Mouse (Mus musculus): ENCODE results near the gene Gimap3. TPM values are rescaled to one million over a fixed set of nuclear protein-coding genes. Genes with fewer than 3 reads are reported as not detected.
A peak's percentile ranks its signal among the peaks of the same experiment; 100 is the strongest.

Gimap3 gene
- total RNA-seq, 2 experiments from 2014 or later = 0.45 to 0.72 TPM

- peak in 1 of 2 experiments; percentile 10 for DNase-seq
- intact Hi-C loops (cut with DNase I) = no loop called here
These were observed 25.2 kb downstream of the Gimap3 start for GRCm38 (mm10) chr6:48745490-48745889.

DNA sequence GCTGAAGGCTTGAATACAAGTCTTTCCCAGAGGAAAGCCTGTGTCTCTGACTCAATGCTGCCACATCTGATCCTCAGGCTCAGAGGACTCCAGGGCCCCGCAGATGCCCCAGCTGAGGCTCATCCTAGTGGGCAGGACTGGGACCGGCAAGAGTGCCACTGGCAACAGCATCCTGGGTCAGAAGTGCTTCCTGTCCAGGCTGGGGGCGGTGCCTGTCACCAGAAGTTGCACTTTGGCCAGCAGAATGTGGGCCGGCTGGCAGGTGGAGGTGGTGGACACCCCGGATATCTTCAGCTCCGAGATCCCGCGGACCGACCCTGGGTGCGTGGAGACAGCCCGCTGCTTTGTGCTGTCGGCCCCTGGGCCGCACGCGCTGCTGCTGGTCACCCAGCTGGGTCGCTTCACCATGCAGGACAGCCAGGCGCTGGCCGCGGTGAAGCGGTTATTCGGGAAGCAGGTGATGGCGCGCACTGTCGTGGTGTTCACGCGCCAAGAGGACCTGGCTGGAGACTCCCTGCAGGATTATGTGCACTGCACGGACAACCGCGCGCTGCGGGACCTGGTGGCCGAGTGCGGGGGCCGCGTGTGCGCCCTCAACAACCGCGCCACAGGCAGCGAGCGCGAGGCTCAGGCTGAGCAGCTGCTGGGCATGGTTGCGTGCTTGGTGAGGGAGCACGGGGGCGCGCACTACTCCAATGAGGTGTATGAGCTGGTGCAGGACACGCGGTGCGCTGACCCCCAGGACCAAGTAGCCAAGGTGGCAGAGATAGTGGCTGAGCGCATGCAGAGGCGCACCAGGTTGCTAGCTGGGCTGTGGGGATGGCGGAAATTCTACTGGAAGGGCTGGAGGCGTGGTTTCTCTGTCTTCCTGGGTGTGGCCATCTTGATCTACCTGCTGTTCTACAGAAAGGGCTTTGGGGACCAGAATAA is 28.0 kb downstream of the Gimap3 start:
- peak in 1 of 2 experiments; percentile 10 for DNase-seq
- intact Hi-C loops (cut with DNase I) = no loop called here

DNA sequence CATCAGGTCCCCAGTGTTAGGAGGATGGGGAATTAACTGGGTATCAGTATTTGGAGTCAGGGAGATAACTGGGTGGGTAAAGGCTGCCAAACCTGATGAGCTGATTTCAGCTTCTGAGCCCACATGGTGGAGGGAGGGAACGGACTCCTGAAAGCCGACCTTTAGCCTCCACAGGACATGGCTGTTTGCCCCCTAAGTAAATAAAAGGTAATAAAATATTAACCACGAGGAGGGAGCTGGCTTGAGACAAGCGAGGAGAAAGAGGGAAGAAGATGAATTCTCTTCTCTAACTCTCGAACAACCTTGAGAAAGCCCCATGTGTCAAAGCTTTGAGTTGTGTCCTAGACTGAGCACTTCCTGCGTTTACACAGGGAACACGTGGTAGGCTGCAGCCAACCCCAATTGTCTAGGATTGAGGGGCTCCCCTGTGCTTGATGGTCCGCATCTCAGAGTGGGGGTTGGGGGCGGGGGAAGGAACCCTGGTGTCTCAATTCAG is 28.9 kb downstream of the Gimap3 start:
- intact Hi-C loops (cut with DNase I) = no loop called here
- no peak for DNase-seq

GRCm38 (mm10) chr6:48741273-48741672 is 29.4 kb downstream of the Gimap3 start:
- intact Hi-C loops (cut with DNase I) = no loop called here
- DNase-seq = no peak

DNA sequence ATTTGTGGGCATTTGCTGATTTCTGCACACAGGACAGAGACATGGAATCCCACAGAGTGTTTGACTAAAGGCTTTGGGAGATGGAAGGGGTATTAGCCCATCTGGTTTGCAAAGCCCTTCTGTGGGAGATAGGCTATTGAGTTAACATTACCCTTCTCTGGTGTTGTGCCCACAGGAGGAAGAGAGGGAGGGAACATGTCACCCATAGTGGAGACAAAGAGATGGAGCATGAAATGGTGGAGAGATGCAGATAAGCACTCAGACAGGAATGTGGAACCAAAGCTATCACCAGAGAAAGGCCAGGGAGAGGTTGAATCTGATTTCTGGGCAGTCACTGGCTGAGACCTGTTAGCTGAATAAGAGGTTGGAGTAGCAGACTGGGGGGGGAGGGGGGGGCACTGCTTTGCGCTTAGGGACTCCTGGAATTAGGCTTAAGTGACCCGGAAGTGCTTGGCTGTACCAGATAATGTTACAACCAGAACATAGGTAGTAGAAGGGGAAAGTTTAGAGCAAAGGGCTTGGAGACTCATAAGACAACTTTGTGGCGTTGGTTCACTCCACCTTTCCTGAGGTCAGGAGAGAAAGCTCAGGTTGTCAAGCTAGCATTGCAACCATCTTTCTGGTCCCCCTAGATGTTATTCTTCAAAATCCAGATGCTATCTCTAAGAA is 30.0 kb downstream of the Gimap3 start:
- no peak for DNase-seq
- intact Hi-C loops (cut with DNase I) = no loop called here

- no peak for DNase-seq
These were observed 30.9 kb downstream of the Gimap3 start for GRCm38 (mm10) chr6:48739780-48740055.

DNA sequence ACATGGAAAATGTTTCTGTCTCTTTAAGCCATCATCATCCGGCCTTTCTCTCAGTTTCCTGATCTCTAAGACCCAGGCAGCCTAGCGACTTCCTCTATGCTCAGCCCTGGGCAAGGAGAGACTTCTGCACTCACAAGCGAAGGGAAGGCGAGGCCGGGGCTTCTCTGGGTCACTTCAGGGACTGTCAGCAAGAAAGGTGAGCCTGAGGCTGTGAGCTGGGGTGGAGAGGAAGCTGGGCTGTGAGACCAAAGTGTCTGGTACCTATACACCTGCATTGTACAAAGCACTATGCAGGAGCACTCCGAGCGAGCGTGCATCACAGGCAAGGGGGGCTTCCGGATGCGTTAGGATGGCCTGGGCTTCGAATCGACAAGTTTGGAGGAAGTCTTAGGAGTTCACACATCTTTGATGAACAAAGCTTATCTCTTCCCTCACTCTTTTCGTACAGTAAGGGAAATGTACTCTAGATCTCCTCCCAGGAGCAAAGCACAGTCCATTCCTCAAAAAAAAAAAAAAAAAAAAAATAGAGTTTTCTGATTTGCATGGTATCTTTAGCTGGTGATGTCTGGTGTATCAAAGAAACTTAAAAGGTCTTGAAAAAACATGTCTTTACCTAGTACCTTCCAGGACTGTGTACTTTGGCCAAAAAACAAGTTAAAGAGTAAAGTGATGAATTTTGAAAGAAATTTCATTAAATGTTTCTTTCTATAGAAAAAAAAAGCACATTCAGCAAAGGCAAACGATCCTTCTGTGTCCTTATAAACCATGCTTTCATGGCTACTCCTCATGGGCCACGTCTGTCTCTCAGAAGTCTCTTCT is 31.5 kb downstream of the Gimap3 start, which contains the start of gene Gimap1:
Gene Gimap1, plus strand, starts transcription at position 94 of the 819 bp plus-strand sequence.
- intact Hi-C loops (cut with DNase I) = no loop called here
- peak; percentile 62 to 66 for DNase-seq

More at GRCm38 (mm10) chr6:48739780-48740055, 30.9 kb downstream of the Gimap3 start:
- intact Hi-C loops (cut with DNase I) = no loop called here

DNA sequence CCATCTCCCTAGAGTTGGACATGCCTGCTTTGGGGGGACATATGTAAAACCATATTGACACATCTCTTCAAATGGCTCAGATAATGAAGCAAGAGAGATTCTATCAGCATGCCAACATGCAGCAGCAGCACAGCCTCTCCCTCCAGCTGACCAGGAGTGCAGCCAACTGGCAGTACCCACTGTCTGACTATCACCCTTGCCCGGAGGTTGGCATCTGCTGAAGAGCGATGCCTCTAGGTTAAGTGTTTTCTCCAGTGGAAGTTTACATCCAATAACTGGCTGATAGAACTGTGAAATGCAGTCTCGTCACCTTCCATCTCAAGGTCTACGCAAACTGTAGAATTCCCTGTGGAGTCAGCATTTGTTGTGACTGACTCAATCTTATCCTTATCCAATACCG is 33.0 kb downstream of the Gimap3 start:
- DNase-seq = peak; percentile 36 to 42
- intact Hi-C loops (cut with DNase I) = no loop called here

DNA sequence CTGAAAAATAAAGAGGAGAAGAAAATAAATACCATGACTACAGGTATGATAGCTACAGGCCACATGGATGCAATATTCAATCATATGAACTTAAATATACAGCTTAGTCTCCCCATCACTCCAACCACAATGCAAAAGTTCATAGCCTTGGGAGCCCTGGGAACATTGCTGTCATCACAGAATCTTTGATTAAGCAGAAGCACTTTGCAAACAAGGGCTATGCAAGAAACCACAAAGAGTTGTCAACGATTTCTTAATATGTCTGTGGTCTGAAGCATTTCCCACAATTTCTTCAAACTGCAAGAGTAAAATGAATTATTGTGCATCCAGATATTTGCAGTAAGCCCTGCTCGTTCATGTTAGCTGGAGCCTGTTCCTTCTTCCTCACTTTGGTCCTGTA is 33.6 kb downstream of the Gimap3 start:
- no peak for DNase-seq
- intact Hi-C loops (cut with DNase I) = no loop called here

DNA sequence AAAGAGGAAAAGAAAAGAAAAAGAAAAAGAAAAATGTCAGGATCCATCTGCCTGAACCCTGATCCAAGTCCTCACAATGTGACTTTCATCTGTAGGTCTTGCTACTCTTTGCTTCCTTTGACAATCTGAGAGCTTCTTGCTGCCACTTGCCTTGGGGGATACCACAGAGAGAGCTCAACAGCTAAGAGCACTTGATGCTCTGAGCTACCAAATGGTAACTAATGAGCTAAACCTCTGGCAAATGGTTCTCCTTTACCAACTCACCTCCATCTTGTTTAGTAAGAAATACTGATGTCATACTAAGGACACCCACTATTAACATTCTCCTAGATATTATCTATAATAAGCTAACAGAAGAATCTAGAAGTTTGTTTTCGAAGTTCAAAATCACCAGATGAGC is 37.0 kb downstream of the Gimap3 start:
- DNase-seq = no peak
- intact Hi-C loops (cut with DNase I) = no loop called here

DNA sequence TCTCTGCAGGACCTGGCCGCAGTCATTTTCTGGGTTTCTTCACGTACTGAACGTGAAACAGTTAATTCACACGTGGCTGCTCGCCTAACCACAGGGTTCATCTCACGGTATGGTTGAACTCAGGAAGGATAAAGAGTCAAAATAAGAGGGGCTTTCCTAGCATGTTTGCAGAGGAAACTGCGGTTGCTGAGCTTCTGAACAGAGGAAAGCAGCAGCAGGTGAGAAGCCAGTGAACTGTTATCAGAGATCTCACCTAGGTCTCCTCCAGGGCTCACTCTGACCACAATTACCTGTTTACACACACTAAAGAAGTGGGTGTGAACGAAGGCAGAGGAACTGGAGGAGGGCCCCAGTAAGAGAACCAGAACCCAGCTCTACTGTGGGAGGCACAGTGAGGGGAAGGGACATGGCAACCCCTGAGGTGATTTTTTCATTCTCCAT is 37.8 kb downstream of the Gimap3 start:
- intact Hi-C loops (cut with DNase I) = no loop called here
- DNase-seq = peak in 1 of 2 experiments; percentile 8

GRCm38 (mm10) chr6:48727761-48728160 is 42.9 kb downstream of the Gimap3 start:
- DNase-seq = no peak
- intact Hi-C loops (cut with DNase I) = no loop called here

DNA sequence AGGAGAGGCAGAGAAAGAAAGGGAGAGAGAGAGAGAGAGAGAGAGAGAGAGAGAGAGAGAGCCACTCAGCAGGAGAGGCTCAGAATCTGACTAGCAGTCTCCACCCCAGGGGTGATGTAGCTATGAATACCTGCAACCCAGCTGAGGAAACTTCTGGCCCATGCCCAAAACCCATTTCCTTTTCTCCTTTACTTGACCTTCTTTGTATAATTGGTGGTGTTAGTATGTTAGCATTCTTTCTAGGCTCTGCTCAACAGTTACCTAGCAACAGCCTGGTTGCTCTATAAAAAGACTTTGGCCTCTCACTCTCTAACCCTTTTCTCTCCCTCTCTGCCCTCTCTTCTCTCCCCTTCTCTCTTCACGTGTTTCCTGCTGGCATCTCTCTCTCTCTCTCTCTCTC is 45.2 kb downstream of the Gimap3 start:
- intact Hi-C loops (cut with DNase I) = no loop called here
- peak; percentile 86 to 88 for DNase-seq

- no peak for DNase-seq
- intact Hi-C loops (cut with DNase I) = no loop called here
These were observed 47.2 kb downstream of the Gimap3 start for GRCm38 (mm10) chr6:48723468-48723867.

DNA sequence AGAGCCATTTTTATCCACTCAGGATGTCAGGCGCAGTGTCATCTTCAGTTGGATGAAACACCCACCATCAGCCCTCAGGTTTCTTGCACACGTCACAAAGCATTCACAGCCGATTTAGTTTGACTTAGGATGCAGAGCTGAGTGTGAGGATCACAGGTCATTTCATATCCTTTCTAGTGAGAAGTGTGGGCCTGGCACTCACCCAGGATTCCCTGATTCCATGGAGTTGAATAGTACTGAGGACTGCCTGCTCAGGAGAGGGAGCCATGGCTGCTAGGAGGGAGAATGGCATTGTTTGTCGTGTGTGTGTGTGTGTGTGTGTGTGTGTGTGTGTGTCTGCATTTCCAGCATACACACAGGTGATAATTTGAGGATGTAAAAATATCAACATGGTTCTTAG is 50.3 kb downstream of the Gimap3 start:
- DNase-seq = no peak

GRCm38 (mm10) chr6:48718455-48718854 is 52.2 kb downstream of the Gimap3 start, which contains the start of the genes Gm28053 and Gimap7:
Gene Gm28053, plus strand, starts transcription at chr6:48718607.
Gene Gimap7, plus strand, starts transcription at chr6:48718621.
- DNase-seq = no peak
- intact Hi-C loops (cut with DNase I) = no loop called here

More for the DNA sequence above, 50.3 kb downstream of the Gimap3 start:
- intact Hi-C loops (cut with DNase I) = no loop called here

Other genes with a start within 250 kb of the Gimap3 start
- 10 to 100 TPM; 14.4 to 15.7 TPM for gene Atp6v0e2, start 233.2 kb downstream of the Gimap3 start, total RNA-seq (2021)
- 10 to 100 TPM; 12.4 to 16.7 TPM for gene Lrrc61, start 216.1 kb downstream of the Gimap3 start, total RNA-seq (2021)
- gene Rarres2, start 198.1 kb downstream of the Gimap3 start, total RNA-seq (2021) = 100 to 1,000 TPM in 1 of 2 experiments, 10 to 100 TPM in 1; 86.7 to 106 TPM
- gene Gm45021, start 181.2 kb downstream of the Gimap3 start, total RNA-seq (2021) = not detected
- 10 to 100 TPM; 24.3 to 27.7 TPM for gene Repin1, start 177.0 kb downstream of the Gimap3 start, total RNA-seq (2021)
- gene Gm44965, start 176.9 kb downstream of the Gimap3 start, total RNA-seq (2021) = 1 to 10 TPM in 1 of 2 experiments, not detected in 1; 5.4 TPM
- 1 to 10 TPM; 5.8 to 5.9 TPM for gene Zfp775, start 168.8 kb downstream of the Gimap3 start, total RNA-seq (2021)
- under 1 TPM; 0.50 to 0.89 TPM for gene AI854703, start 144.1 kb downstream of the Gimap3 start, total RNA-seq (2021)
- gene Gimap8, start 123.6 kb downstream of the Gimap3 start, total RNA-seq (2021) = 10 to 100 TPM; 11.0 to 14.0 TPM
- gene Gimap9, start 94.7 kb downstream of the Gimap3 start, total RNA-seq (2021) = 1 to 10 TPM; 6.0 to 7.5 TPM
- gene Gimap4, start 86.3 kb downstream of the Gimap3 start, total RNA-seq (2021) = 10 to 100 TPM; 46.9 to 57.4 TPM
- 10 to 100 TPM; 73.8 to 74.5 TPM for gene Gimap6, start 62.6 kb downstream of the Gimap3 start, total RNA-seq (2021)
- 1 to 10 TPM; 5.0 to 6.6 TPM for gene Gm28053, start 52.2 kb downstream of the Gimap3 start, total RNA-seq (2021)
- gene Gimap7, start 52.2 kb downstream of the Gimap3 start, total RNA-seq (2021) = not detected
- 10 to 100 TPM; 19.1 to 20.3 TPM for gene Gimap1, start 31.8 kb downstream of the Gimap3 start, total RNA-seq (2021)
- gene Gimap5, start 24.7 kb downstream of the Gimap3 start, total RNA-seq (2021) = 10 to 100 TPM; 10.1 to 13.3 TPM
- 10 to 100 TPM; 22.4 to 27.5 TPM for gene Tmem176a, start 70.1 kb upstream of the Gimap3 start, total RNA-seq (2021)
- gene Tmem176b, start 70.6 kb upstream of the Gimap3 start, total RNA-seq (2021) = 10 to 100 TPM; 72.1 to 81.8 TPM
- not detected for gene Aoc1, start 102.0 kb upstream of the Gimap3 start, total RNA-seq (2021)
- not detected for gene 1600015I10Rik, start 159.0 kb upstream of the Gimap3 start, total RNA-seq (2021)
- not detected for gene Doxl2, start 204.1 kb upstream of the Gimap3 start, total RNA-seq (2021)
- not detected for gene Svs1, start 216.0 kb upstream of the Gimap3 start, total RNA-seq (2021)

Measured in heart, postnatal 10 days (tissue).